Mouse (Mus musculus) cerebellum, adult 9-10 months (tissue): ENCODE results near the gene Gm4450.
A peak's percentile ranks its signal among the peaks of the same experiment; 100 is the strongest.
"Not testable (repeated sequence)": the region's sequence is repeated elsewhere in the genome, so short reads cannot be mapped to it uniquely, and the experiment has no call there.

Experiments used
- DNase-seq: peaks from one replicate; pipeline ENCODE4 v3.0.0; 2022

Gene Gm4450

DNA sequence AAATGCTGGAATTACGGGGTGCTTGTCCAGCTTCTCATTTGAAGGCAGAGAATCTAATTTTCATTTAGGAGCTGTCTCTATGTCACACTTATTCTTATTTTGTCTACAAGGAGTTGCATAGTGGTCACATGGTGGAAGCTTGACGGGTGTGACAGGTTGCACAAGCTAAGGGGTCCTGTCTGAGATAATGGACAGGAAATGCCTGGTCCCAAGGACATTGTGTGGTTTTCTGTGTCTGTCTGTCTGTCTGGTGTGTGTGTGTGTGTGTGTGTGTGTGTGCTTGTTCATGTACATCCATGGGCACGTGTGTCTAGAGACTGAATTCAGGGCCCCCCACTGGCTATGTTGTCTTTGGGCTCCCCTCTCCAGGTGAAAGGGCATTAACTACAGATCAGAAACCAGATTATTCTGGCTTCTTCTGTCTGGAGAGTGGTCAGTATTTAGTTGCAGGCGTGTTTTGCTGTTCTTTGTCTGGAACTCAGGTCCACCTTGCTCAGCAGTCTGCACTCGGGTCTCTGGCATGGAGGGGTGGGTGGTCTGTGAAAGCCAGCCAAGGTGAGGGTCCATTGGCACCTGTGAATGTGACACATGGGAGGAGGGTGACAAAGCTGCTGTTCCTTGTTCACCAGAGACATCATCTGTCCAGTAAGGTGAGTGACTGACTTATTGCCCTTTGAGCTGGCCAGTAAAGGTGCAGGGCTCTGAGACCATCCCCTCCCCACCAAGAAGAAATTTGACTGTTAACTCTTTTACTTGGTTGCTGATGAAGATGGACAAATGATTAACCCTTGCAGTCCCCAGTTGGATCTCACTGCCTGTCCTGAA is 40.3 kb downstream of the Gm4450 start:
- DNase-seq: no peak

DNA sequence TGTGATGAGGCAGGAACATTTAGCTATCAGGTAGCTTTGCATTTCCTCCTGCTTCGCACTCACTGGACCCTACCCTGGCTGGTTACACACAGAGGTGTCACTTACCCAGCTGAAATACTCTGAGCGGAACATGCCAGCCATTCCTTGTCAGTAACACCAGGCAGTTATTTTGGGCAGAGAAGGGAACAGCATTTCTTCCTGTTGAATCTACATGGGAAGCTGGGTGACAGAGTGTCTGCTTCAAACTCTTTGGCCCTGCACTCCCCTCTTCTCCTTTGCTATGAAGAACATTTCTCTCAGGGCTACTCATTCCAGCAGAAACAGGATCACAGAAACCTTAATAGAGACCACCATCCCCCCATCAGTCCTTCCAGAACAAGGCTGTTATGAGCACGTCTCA is 42.6 kb downstream of the Gm4450 start:
- DNase-seq: no peak

DNA sequence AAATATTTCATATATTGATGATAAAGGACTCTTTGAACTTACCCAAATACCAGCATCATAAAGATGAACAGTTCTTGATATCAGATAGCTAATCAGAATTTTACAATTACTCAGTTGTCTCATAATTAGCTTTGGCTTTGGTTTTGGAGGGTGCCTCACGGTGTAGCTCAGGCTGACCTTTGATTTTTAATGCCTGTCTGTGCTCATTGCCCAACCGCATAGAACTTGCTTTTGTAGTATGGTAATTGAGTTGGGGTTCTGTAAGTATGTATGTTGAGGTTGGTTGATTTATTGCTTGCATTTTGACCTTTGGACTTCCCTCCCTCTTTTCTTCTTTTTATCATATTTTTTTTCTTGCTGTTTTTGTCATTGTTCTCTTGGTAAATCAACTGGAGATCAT is 43.2 kb downstream of the Gm4450 start:
- no peak for DNase-seq

DNA sequence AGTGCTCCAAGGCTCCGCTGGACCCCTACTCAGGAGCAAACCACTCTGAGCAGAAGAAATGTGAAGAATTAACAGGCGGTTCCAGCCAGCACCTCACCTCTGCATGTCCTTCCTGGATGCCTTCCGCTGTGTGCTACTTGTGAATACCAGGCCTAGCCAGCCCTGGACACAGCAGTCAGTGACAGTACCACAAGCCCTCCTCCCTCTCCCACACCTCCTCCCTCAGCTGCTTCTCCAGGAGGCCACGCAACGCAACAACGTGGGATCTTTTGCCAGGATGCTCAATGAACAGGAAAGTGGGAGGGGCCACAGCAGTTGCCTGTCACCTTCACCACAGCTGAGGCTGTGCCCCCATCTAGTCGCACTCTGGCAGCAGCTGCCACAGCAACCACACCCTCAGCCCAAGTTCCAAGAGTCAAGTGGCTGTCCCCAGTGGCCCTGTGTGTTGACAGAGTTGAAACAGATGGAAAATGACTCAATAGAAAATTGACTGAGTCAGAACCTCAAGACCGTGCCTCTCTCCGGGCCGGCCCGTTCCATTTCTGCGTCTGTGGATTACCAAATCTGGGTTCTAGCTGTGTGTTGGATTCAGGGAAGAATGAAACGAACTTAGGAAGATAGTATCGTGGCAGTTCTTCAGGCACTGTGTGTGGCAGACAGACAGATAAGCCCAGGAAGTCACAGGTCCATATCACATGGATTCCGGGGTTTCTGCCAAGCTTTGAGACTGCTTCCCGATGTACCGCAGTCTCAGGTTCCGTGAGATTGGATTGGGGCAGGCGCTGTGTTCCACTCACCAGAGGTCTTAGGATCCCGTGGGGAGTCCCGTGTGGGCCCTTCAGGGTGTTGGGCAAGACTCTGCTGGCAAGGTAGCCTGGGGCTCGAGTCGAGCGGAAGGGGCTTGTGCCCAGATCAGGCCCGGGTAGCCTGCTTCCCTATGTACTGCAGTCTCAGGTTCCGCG is 46.0 kb downstream of the Gm4450 start:
- DNase-seq: not testable (repeated sequence)

DNA sequence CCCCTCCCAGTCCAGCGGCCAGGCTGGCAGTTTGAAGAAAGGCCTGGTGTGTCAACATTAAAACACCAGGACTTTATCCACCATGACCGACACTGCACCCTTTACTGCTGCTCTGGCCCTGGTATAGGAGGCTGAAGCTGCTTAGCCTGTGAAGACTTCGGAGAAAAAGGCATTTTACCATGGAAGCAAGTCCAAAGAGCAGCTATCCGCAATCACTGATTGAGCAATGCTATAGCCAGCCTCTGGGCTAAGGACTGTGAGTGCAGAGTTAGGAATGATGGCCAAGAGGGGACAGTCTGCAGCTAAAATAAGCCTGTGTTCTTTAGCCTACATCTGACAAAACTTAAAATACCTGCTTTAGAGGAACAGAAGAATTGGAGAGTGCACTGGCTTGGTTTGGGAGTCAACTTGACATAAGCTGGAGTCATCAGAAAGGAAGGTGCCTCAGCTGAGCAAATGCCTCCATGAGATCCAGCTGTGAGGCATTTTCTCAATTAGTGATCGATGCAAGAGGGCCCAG is 49.6 kb downstream of the Gm4450 start:
- not testable (repeated sequence) for DNase-seq

DNA sequence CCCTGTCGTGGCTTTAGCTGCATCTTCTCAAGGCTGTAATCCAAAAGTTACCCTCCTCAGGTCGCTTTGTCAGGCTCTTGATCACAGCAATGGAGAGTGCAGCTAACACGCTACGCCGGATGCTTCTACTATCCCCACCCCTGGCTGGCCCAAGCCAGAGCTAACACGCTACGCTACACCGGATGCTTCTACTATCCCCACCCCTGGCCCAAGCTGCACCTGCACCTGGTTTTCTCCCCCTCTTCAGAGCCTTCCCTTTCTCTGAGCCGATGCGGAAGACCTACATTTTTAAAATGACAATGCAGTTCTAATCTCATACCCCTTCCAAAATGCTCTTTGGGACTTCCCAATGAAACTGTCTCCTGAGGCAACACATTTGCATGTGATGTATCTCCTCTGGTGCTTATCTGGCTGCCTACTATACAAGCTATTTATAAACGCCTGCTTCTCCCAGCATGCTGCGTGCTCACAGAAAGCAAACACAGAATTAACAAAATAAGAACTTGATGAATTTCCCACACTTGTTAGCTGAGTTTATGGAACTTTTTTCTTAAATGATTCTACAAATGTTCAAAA is 50.3 kb downstream of the Gm4450 start:
- not testable (repeated sequence) for DNase-seq

DNA sequence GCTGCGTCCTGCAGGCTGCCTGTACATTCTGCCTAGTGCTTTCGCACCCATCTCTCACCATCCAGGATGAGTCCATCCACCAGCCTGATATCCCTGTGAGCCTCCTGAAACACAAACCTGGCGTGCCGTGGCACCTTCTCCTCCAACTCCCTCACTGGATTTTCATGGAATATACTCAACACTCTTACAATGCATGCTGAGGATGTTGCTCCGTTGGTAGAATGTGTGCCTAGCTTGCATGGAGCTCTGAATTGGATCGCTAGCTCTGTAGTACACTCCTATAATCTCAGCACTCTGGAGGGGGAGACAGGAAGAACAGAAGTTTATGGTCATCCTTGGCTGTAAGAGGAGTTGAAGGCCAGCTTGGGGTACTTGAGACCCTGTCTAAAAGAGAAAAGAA is 51.0 kb downstream of the Gm4450 start:
- DNase-seq: not testable (repeated sequence)

DNA sequence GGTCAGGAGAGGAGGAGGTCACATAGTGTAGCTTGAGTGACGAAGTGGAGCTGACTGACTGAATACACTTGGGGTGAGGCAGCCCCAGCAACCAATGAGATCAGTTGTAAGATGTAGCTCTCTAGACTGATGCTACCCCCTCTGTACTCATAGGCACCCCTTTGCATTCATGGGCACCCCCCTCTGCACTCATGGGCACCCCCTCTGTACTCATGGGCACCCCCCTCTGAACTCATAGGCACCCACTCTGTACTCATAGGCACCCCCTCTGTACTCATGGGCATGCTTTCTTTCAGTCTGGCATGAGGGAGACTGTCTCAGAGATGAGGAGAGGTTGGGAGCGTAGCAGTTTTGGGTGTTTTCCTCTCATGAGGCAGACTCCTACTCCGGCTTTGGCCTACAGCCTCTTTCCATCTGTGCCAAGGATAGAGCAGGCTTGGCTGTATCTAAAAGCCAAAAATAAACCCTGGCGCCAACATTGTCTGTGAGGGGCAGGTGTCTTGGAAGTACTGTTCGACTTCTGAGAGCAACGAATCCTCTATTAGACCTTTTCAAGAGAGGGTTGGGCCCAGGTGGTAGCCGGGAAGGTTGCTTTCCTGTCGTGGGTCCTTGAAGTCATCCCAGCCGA is 52.5 kb downstream of the Gm4450 start:
- peak; percentile 65 for DNase-seq
